Mouse (Mus musculus): ENCODE results near the gene Mdga1.

- TF ChIP-seq CTCF (IDR thresholded peaks at IDR 0.05; ENCODE audit: borderline replicate concordance, insufficient read depth, low read depth, low read length) (no peak), POLR2A (IDR thresholded peaks at IDR 0.05; ENCODE audit: borderline replicate concordance, insufficient read depth, low read length) (no peak)
Measured at GRCm38 (mm10) chr17:29843419-29844162, 126.3 kb downstream of the Mdga1 start.
